Mouse (Mus musculus) MEL (cell line): ENCODE results near the gene Srcin1.

Source experiments
- BHLHE40 ChIP-seq: IDR thresholded peaks from 2 replicates; pipeline ENCODE4 v1.6.1; 2012; ENCODE audit warnings: low read depth, mild to moderate bottlenecking, inconsistent platforms, low read length, improper control_type of control experiment, borderline replicate concordance
- CTCF ChIP-seq, 3 experiments: IDR thresholded peaks in 2 of 3; conservative IDR thresholded peaks in 1 of 3; 2 replicates each; pipeline ENCODE4 v1.5.1; 2011 to 2012; ENCODE audit warnings: low read length in 3 of 3, low read depth in 2 of 3, mild to moderate bottlenecking in 2 of 3, improper control_type of control experiment in 1 of 3, inconsistent platforms in 1 of 3, mixed read lengths in 1 of 3, moderate library complexity in 1 of 3; ENCODE audit not compliant: control insufficient read depth in 1 of 3, insufficient read depth in 1 of 3, poor library complexity in 1 of 3, severe bottlenecking in 1 of 3
- EP300 ChIP-seq, 2 experiments: IDR thresholded peaks; 2 replicates each; pipeline ENCODE4 v1.6.1; 2011; ENCODE audit warnings: improper control_type of control experiment in 2 of 2, low read length in 2 of 2, low read depth in 1 of 2, mild to moderate bottlenecking in 1 of 2
- MAX ChIP-seq: IDR thresholded peaks from 2 replicates; pipeline ENCODE4 v1.6.1; 2011; ENCODE audit warnings: low read length, improper control_type of control experiment
- MXI1 ChIP-seq: IDR thresholded peaks from 2 replicates; pipeline ENCODE4 v1.6.1; 2011; ENCODE audit warnings: mild to moderate bottlenecking, low read depth, low read length, improper control_type of control experiment
- NELFE ChIP-seq: IDR thresholded peaks from 2 replicates; pipeline ENCODE4 v1.6.1; 2011; ENCODE audit warnings: low read depth, low read length, improper control_type of control experiment
- POLR2A ChIP-seq, 2 experiments: IDR thresholded peaks; 2 replicates each; pipeline ENCODE4 v1.6.1; 2011 to 2012; ENCODE audit warnings: low read length in 2 of 2, mild to moderate bottlenecking in 2 of 2, control low read depth in 1 of 2, improper control_type of control experiment in 1 of 2, low read depth in 1 of 2, moderate library complexity in 1 of 2; ENCODE audit not compliant: control insufficient read depth in 1 of 2, insufficient read depth in 1 of 2, poor library complexity in 1 of 2
- ZC3H11A ChIP-seq: IDR thresholded peaks from 2 replicates; pipeline ENCODE4 v1.6.1; 2012; ENCODE audit warnings: low read depth, mild to moderate bottlenecking, inconsistent platforms, low read length, improper control_type of control experiment

DNA sequence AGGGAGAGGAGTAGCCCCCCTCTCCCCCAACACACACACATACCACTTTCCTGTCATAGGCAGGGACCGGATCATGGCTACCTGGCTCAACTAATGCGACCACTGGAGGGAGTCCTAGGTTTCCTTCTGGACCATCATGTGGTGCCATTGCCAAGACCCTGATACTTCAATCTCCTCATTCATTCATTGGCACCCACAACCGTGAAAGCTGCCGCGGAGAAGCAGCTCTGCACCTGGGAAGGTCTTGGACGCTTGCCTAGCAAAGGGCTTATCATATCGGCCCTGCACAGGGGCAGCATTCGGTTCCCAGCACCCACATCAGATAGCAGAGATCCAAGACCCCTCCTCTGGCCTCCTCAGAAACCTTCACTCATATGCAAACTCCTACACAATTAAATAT lies 69.7 kb downstream of the Srcin1 start:
- TF ChIP-seq POLR2A (IDR thresholded peaks at IDR 0.05; ENCODE audit: control insufficient read depth in 1 of 2, insufficient read depth in 1 of 2, low read depth in 1 of 2, low read length in 2 of 2, poor library complexity in 1 of 2) (no peak), CTCF (IDR thresholded peaks at IDR 0.05 in 2 of 3, conservative IDR thresholded peaks at IDR 0.05 in 1 of 3; ENCODE audit: control insufficient read depth in 1 of 3, insufficient read depth in 1 of 3, low read depth in 2 of 3, low read length in 3 of 3, poor library complexity in 1 of 3, severe bottlenecking in 1 of 3) (peak; percentile 6 to 43 (median 34); a peak in 4 of 6 replicates), MXI1 (no peak), ZC3H11A (peak; percentile 6; the same call in 1 of the 2 replicates), NELFE (no peak), MAX (no peak), EP300 (IDR thresholded peaks at IDR 0.05; ENCODE audit: low read depth in 1 of 2, low read length in 2 of 2) (peak; percentile 69 to 70; a peak in 3 of 4 replicates), BHLHE40 (no peak; the same call in 1 of the 2 replicates)
